In the genomic region with DNA sequence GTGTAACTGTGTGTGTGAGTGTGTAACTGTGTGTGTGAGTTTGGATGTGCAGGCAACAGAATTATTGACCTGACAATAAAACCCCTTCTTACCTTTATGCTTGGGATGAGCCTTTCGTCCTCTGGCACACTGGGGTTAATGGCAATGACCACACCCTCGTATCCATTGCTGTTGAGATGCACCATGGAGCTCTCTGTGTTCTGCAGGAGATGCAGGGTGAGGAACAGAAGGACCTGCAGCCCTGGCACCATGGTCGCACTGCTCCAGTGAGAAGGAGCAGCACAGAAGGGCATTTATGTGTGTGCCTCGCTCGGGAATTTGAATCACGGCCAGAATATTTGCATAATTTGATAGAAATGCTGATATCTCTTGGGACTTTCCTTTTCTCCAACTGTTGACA, we compare ENCODE assay signal across 10 mouse cellular contexts. TPM values are rescaled to one million over a fixed set of nuclear protein-coding genes. Genes with fewer than 3 reads are reported as not detected.
"Had no signal": no experiment of that assay in that cellular context is flagged by ENCODE, and none has a peak within 500 bp of the region (broad histone marks: within the 10 kb centered on the region; RNA-seq: fewer than 3 reads in every experiment).

TSS of gene Clca3a2 (minus strand) at position 276 of the 400 bp plus-strand sequence.

RNA-seq across cellular contexts. Expression of gene Clca3a2, which starts in this region (rescaled TPM):
- total RNA-seq: layer of hippocampus, postnatal 36 days; megakaryocyte, adult 5-6 weeks had no signal
- polyA plus RNA-seq: limb, embryonic 11.5 days; liver, embryonic 13.5 days; liver, embryonic 16.5 days; midbrain, embryonic 10.5 days; midbrain, embryonic 13.5 days; midbrain, embryonic 16.5 days; neural tube, embryonic 11.5 days; neural tube, embryonic 14.5 days had no signal
